Mouse (Mus musculus) CH12.LX (cell line): ENCODE measurements around the gene Ppp2r5e.

Source experiments
- BHLHE40 ChIP-seq: IDR thresholded peaks from 2 replicates; pipeline ENCODE4 v1.6.1; 2011; ENCODE audit warnings: mild to moderate bottlenecking, low read depth, low read length, improper control_type of control experiment
- CTCF ChIP-seq, 2 experiments: IDR thresholded peaks in 1 of 2; conservative IDR thresholded peaks in 1 of 2; 2 replicates each; pipeline ENCODE4 v1.5.1; 2011 to 2012; ENCODE audit warnings: low read depth in 2 of 2, low read length in 2 of 2, improper control_type of control experiment in 1 of 2, inconsistent platforms in 1 of 2, mild to moderate bottlenecking in 1 of 2, moderate library complexity in 1 of 2
- E2F4 ChIP-seq: IDR thresholded peaks from 2 replicates; pipeline ENCODE4 v1.6.1; 2011; ENCODE audit warnings: low read depth, low read length, improper control_type of control experiment; ENCODE audit not compliant: insufficient replicate concordance
- ETS1 ChIP-seq: conservative IDR thresholded peaks from 2 replicates; pipeline ENCODE4 v1.6.1; 2012; ENCODE audit warnings: low read depth, mild to moderate bottlenecking, inconsistent platforms, low read length, improper control_type of control experiment, moderate library complexity
- MAX ChIP-seq: IDR thresholded peaks from 2 replicates; pipeline ENCODE4 v1.6.1; 2011; ENCODE audit warnings: low read length, improper control_type of control experiment
- NELFE ChIP-seq: IDR thresholded peaks from 2 replicates; pipeline ENCODE4 v1.6.1; 2011; ENCODE audit warnings: low read depth, low read length, improper control_type of control experiment
- POLR2A ChIP-seq: IDR thresholded peaks from 2 replicates; pipeline ENCODE4 v1.6.1; 2011; ENCODE audit warnings: low read depth, mild to moderate bottlenecking, improper control_type of control experiment, low read length
- SMC3 ChIP-seq: IDR thresholded peaks from 2 replicates; pipeline ENCODE4 v1.6.1; 2011; ENCODE audit warnings: low read depth, low read length, improper control_type of control experiment
- USF1 ChIP-seq: IDR thresholded peaks from 2 replicates; pipeline ENCODE4 v1.6.1; 2014; ENCODE audit warnings: low read depth, mild to moderate bottlenecking, inconsistent platforms, low read length, improper control_type of control experiment

DNA sequence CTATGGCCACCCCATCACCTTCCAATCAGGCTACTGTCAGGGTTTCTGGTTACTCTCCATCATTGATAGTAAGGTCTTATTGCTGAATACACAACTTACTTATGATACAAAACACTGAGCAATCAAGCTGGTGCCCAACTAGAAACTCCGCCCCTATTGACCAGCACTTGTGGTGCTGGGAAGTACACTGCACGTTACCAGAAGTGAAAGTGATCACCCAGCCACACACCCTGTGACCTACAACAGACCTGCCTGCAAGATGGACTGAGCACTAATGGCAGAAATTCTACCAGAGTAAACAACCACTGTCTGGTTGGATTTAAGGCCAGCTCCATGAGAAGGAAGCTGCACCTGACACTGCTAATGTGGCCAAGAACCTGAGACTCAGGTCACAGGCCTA is 42.3 kb upstream of the Ppp2r5e start:
- no peak for TF ChIP-seq POLR2A
- peak; percentile 64 for TF ChIP-seq BHLHE40
- TF ChIP-seq USF1 = no peak
- TF ChIP-seq MAX = no peak
- TF ChIP-seq E2F4 = no peak
- no peak for TF ChIP-seq SMC3
- TF ChIP-seq NELFE = no peak
- TF ChIP-seq CTCF (conservative IDR thresholded peaks at IDR 0.05 in 1 of 2, IDR thresholded peaks at IDR 0.05 in 1 of 2; ENCODE audit: low read depth in 2 of 2, low read length in 2 of 2) = no peak
- no peak for TF ChIP-seq ETS1
